10 mouse cellular contexts compared by ENCODE assay signal in the genomic region with DNA sequence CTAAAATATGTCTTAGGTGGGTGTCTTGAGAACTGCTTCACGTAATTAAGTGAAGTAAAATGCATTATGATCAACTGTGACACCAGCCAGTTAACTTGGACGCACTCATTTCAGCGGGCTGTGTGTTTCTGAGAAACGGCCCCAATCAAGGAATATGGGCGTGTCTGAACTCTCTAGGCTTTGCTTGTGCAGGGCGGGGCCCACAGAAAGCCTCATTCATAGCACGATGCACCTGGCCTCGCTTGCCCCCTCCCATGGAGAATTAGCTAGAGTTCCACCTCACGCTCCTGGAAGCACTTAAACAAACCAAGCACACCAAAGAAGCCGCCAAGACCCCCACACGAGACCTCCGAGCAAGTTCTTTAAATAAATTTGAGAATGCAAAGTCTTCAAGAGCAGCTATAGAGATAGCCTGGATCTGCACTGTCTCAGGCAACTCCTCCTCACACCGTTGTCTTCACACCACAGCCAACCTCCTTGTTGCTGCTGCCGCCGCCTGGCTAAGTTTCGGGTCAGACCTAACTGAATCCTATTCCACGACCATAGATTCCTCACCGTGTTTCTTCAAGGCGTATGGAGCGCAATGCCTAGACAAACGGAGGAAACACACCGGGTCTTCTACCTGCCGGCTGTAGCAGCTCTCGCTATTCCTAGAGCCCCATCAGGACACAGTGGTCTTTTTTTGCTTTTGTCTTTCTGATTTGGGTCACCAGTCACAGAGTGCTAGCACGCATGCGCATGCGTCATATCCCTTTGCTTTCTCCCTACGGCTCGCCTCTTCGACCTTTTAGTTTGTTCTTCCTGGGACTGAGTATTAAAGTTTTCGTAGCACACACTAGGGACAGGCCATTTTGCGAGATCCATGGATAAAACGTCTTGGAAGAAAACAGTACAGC.
DNase-seq lines count a peak whose midpoint lies in the region; ATAC-seq lines count a peak whose summit lies in the region.
"Had no signal": no experiment of that assay in that cellular context is flagged by ENCODE, and none has a peak within 500 bp of the region (broad histone marks: within the 10 kb centered on the region; RNA-seq: fewer than 3 reads in every experiment).

No protein-coding gene starts in this region.

- H3K36me3 ChIP-seq in hindbrain, embryonic 15.5 days, result no peaks in the 10 kb centered on the region
- H3K36me3 ChIP-seq in hindbrain, embryonic 12.5 days, result no peaks in the 10 kb centered on the region
- no peaks in the 10 kb centered on the region for H3K36me3 ChIP-seq in forebrain, embryonic 10.5 days (replicated peaks)

- H3K27me3 ChIP-seq in hindbrain, embryonic 15.5 days, result no peaks in the 10 kb centered on the region
- H3K27me3 ChIP-seq in hindbrain, embryonic 12.5 days, result no peaks in the 10 kb centered on the region
- no peaks in the 10 kb centered on the region for H3K27me3 ChIP-seq in forebrain, embryonic 10.5 days (ENCODE audit: poor library complexity, severe bottlenecking)

- H3K27ac ChIP-seq in hindbrain, embryonic 15.5 days (replicated peaks), result no peak overlapping the region
- H3K27ac ChIP-seq in hindbrain, embryonic 12.5 days, result no peak overlapping the region
- 0 out of 2 replicates have a peak overlapping the region, but pooled peaks have one; percentile 27 for H3K27ac ChIP-seq in forebrain, embryonic 10.5 days

- 73% methylated on average over 33 of the region's 33 CpGs for WGBS in hindbrain, embryonic 15.5 days
- 77% methylated on average over 33 of the region's 33 CpGs for WGBS in hindbrain, embryonic 12.5 days
- 79% methylated on average over 33 of the region's 33 CpGs for WGBS in forebrain, embryonic 10.5 days

- H3K9me3 ChIP-seq in hindbrain, embryonic 15.5 days, result no peaks in the 10 kb centered on the region
- no peaks in the 10 kb centered on the region for H3K9me3 ChIP-seq in hindbrain, embryonic 12.5 days (replicated peaks)
- no peaks in the 10 kb centered on the region for H3K9me3 ChIP-seq in forebrain, embryonic 10.5 days

- ATAC-seq in hindbrain, embryonic 15.5 days (ENCODE audit: low FRiP score, low read depth), result no peak
- ATAC-seq in hindbrain, embryonic 12.5 days (ENCODE audit: low FRiP score), result no peak
- 0 out of 2 replicates have a peak, but pooled peaks have one; percentile 26 for ATAC-seq in megakaryocyte progenitor cell, adult 5-6 weeks (replicated peaks; ENCODE audit: poor library complexity)

- peaks cover 20% of the 10 kb centered on the region for H3K4me1 ChIP-seq in hindbrain, embryonic 15.5 days (replicated peaks)
- peaks cover 13% of the 10 kb centered on the region for H3K4me1 ChIP-seq in hindbrain, embryonic 12.5 days
- peaks cover 30% of the 10 kb centered on the region for H3K4me1 ChIP-seq in forebrain, embryonic 10.5 days

- H3K9ac ChIP-seq in hindbrain, embryonic 15.5 days, result no peak overlapping the region
- H3K9ac ChIP-seq in hindbrain, embryonic 12.5 days, result no peak overlapping the region

- DNase-seq in R1 (ENCODE audit: low read depth, low spot score), result peak; percentile 34
- no peak for DNase-seq in forebrain, embryonic 10.5 days (ENCODE audit: extremely low spot score, low spot score)
- DNase-seq in spleen, postnatal 36 days (ENCODE audit: low spot score in 2 of 2), result no peak
- no peak for DNase-seq in frontal cortex, adult 2 months (ENCODE audit: extremely low spot score in 1 of 2, low spot score in 1 of 2)
- DNase-seq in layer of hippocampus, postnatal 25 days (ENCODE audit: extremely low spot score in 1 of 2, low spot score in 1 of 2), result no peak
- DNase-seq: adrenal gland, postnatal 10 days; gastrocnemius, postnatal 25 days had no signal

- H3K4me2 ChIP-seq in hindbrain, embryonic 15.5 days, result peak overlapping the region; percentile 11
- no peak overlapping the region for H3K4me2 ChIP-seq in hindbrain, embryonic 12.5 days (replicated peaks)

- H3K4me3 ChIP-seq in hindbrain, embryonic 15.5 days, result no peak overlapping the region
- H3K4me3 ChIP-seq in hindbrain, embryonic 12.5 days, result no peak overlapping the region
- H3K4me3 ChIP-seq in forebrain, embryonic 10.5 days, result no peak overlapping the region; the same call in 1 of the 2 replicates
